Mouse (Mus musculus): ENCODE results near the gene Reln. TPM values are rescaled to one million over a fixed set of nuclear protein-coding genes. Genes with fewer than 3 reads are reported as not detected.

Reln gene
- polyA plus RNA-seq, 1 experiment from 2014 or later: 6.5 TPM

DNA sequence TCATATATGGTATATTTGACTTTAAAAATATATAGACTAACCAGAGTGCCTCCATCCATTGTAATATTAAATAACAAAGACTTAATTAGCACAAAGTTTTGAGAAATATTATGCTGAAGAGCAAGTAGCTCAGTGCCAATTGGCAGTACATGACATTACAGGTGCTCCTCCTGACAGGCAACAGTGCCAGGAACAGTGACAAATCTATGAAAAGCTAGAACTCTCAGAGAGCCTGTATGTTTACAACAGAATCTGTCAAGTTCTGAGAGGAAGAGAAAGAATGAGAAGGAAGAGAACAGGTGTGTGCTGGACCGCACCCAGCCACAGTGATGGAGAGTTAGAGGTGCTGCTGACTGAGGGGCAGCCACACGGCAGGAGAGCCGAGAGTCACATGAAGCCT is 363.3 kb downstream of the Reln start:
- no peak overlapping the region for H3K9ac ChIP-seq (ENCODE audit: low read depth, low read length)
- H3K4me1 ChIP-seq (ENCODE audit: control insufficient read depth, insufficient read depth, low read length): no peaks in the 10 kb centered on the region
- H3K4me2 ChIP-seq: no peak overlapping the region
- H3K4me3 ChIP-seq (ENCODE audit: low read depth, low read length): no peak overlapping the region
- H3K36me3 ChIP-seq (ENCODE audit: control insufficient read depth, insufficient read depth, low read length): no peaks in the 10 kb centered on the region
- 86% methylated on average over 3 of the region's 3 CpGs for WGBS (ENCODE audit: insufficient replicate concordance)
- H3K27ac ChIP-seq (ENCODE audit: low read depth, low read length): no peak overlapping the region
- no peaks in the 10 kb centered on the region for H3K27me3 ChIP-seq (ENCODE audit: control insufficient read depth, insufficient read depth, low read length)
- no peak for ATAC-seq (replicated peaks; ENCODE audit: insufficient number of reproducible peaks, low FRiP score, low TSS enrichment)
- no peaks in the 10 kb centered on the region for H3K9me3 ChIP-seq (replicated peaks; ENCODE audit: control insufficient read depth, low read length)

DNA sequence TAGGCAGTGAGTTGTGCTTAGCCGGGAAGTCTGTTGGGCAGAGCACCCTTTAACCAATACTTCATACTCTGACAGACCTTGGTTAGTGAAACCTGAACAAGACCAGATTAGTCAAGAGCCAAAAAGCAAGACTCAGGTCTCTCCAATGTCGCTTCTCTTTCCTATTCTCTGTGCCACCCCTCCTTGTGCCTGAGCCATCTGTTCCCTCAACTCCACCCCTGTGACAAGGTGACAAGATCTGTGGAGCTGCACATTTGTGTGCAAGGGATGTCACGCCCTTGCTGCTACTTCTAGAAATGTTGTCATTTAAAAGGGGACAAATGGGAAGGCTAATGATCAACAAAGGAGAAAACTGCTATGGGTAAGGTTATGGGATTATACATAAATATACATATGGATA is 364.0 kb downstream of the Reln start:
- Histone ChIP-seq H3K4me2 (no peak overlapping the region), H3K4me1 (ENCODE audit: control insufficient read depth, insufficient read depth, low read length) (no peaks in the 10 kb centered on the region), H3K27me3 (ENCODE audit: control insufficient read depth, insufficient read depth, low read length) (no peaks in the 10 kb centered on the region), H3K9me3 (replicated peaks; ENCODE audit: control insufficient read depth, low read length) (no peaks in the 10 kb centered on the region), H3K27ac (ENCODE audit: low read depth, low read length) (no peak overlapping the region), H3K4me3 (ENCODE audit: low read depth, low read length) (no peak overlapping the region), H3K9ac (ENCODE audit: low read depth, low read length) (no peak overlapping the region), H3K36me3 (ENCODE audit: control insufficient read depth, insufficient read depth, low read length) (no peaks in the 10 kb centered on the region)
- ATAC-seq (replicated peaks; ENCODE audit: insufficient number of reproducible peaks, low FRiP score, low TSS enrichment): no peak
- WGBS (ENCODE audit: insufficient replicate concordance): 85% methylated on average over 3 of the region's 3 CpGs

DNA sequence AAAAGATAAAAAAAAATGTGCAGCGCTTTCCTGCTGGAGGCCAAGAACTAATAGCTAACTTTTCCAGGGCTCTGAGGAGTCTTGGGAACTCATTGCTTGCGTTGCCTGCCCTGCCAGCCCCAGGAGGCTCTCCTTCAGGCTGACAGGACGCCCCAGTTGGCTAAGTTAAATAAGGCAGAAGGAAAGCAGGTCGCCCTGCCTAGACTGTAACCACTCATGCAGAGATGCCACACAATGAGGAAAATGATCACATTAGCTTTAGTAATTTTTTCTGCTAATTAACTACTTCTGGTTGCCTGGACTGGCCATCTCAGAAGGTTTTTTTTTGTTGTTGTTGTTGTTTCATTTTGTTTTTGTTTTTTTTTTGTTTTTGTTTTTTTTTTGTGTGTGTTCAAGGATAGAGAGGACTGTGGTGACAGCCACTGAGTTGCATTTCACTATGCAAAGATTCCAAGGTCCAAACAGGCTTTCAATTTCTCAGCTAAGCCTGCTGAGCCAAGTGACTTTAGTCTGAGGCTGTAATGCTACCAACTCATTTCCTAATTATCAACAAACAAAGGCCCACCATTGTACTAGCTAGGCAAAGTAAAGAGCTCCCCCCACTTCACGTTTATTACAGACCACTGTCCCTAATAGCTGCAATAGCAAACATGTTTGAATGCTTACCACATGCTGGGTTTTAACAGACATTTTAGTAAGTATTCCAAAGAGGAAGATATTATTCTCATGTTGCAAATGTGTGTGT is 371.1 kb downstream of the Reln start:
- H3K9me3 ChIP-seq (replicated peaks; ENCODE audit: control insufficient read depth, low read length): no peaks in the 10 kb centered on the region
- no peak overlapping the region for H3K27ac ChIP-seq (ENCODE audit: low read depth, low read length)
- H3K9ac ChIP-seq (ENCODE audit: low read depth, low read length): no peak overlapping the region
- H3K4me3 ChIP-seq (ENCODE audit: low read depth, low read length): no peak overlapping the region
- H3K4me1 ChIP-seq (ENCODE audit: control insufficient read depth, insufficient read depth, low read length): no peaks in the 10 kb centered on the region
- no peak overlapping the region for H3K4me2 ChIP-seq
- ATAC-seq (replicated peaks; ENCODE audit: insufficient number of reproducible peaks, low FRiP score, low TSS enrichment): no peak
- H3K27me3 ChIP-seq (ENCODE audit: control insufficient read depth, insufficient read depth, low read length): no peaks in the 10 kb centered on the region
- WGBS (ENCODE audit: insufficient replicate concordance): 47% methylated on average over 5 of the region's 5 CpGs
- no peaks in the 10 kb centered on the region for H3K36me3 ChIP-seq (ENCODE audit: control insufficient read depth, insufficient read depth, low read length)

DNA sequence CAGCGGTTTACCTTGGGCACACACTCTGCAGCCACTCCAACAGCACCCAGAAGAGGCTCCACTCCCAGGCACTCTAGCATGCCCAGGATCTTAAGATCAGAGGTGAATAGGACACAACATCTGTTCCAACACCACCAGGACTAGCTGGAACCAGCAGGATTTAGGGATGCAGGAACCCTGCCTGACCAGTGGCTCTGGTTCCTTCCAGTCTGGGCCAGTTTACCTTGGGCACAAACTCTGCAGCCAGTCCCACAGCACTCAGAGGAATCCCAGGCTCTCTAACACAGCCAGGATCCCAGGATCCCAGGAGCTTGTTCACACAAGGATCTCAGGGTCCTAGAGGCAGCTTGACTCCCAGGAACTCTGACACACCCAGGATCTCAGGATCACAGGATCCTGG is 382.7 kb downstream of the Reln start:
- Histone ChIP-seq H3K4me2 (no peak overlapping the region), H3K4me1 (ENCODE audit: control insufficient read depth, insufficient read depth, low read length) (no peaks in the 10 kb centered on the region), H3K9me3 (replicated peaks; ENCODE audit: control insufficient read depth, low read length) (no peaks in the 10 kb centered on the region), H3K36me3 (ENCODE audit: control insufficient read depth, insufficient read depth, low read length) (no peaks in the 10 kb centered on the region), H3K27me3 (ENCODE audit: control insufficient read depth, insufficient read depth, low read length) (no peaks in the 10 kb centered on the region), H3K4me3 (ENCODE audit: low read depth, low read length) (no peak overlapping the region), H3K9ac (ENCODE audit: low read depth, low read length) (no peak overlapping the region), H3K27ac (ENCODE audit: low read depth, low read length) (no peak overlapping the region)
- ATAC-seq (replicated peaks; ENCODE audit: insufficient number of reproducible peaks, low FRiP score, low TSS enrichment): no peak
- 86% methylated on average over 1 of the region's 1 CpGs for WGBS (ENCODE audit: insufficient replicate concordance)

DNA sequence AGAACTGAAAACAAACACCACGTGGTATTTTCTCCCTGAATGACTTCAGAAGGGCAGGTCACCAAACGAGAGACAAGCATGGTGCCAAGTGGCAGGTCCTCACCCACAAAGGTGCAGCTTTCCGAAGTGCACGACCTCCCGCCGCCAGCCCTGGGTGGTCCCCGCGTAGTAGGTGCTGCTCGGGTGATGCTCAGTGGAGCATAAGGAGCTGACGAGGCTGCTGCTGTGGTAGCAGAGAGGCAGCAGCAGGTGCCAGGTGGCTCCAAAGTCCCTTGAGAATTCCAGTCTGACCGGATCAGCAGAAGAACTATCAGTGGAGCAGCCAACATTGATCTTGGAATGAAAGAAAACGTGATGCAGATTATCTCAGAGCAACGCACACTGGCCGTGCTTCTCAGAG is 384.4 kb downstream of the Reln start:
- no peak for ATAC-seq (replicated peaks; ENCODE audit: insufficient number of reproducible peaks, low FRiP score, low TSS enrichment)
- Histone ChIP-seq H3K4me1 (ENCODE audit: control insufficient read depth, insufficient read depth, low read length) (no peaks in the 10 kb centered on the region), H3K27me3 (ENCODE audit: control insufficient read depth, insufficient read depth, low read length) (no peaks in the 10 kb centered on the region), H3K36me3 (ENCODE audit: control insufficient read depth, insufficient read depth, low read length) (no peaks in the 10 kb centered on the region), H3K9ac (ENCODE audit: low read depth, low read length) (no peak overlapping the region), H3K27ac (ENCODE audit: low read depth, low read length) (no peak overlapping the region), H3K9me3 (replicated peaks; ENCODE audit: control insufficient read depth, low read length) (no peaks in the 10 kb centered on the region), H3K4me3 (ENCODE audit: low read depth, low read length) (no peak overlapping the region), H3K4me2 (no peak overlapping the region)
- 84% methylated on average over 14 of the region's 14 CpGs for WGBS (ENCODE audit: insufficient replicate concordance)

DNA sequence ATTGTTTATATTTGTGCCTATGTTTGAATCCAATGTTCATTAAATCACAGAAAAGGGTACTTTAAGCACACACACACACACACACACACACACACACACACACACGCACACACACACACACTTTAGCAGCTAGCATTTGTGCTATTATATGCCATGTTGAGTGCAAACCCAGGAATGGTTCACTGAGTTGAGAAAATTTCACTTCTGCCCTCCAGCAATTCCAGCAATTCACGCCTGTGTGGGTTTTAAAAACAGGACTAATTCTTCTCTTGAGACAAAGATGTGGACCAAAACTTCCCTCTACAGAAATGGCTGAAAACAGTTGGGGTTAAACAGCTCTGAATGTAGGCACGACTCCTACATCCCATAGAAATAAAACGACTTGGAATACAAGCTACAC is 386.9 kb downstream of the Reln start:
- WGBS (ENCODE audit: insufficient replicate concordance): 84% methylated on average over 4 of the region's 4 CpGs
- Histone ChIP-seq H3K36me3 (ENCODE audit: control insufficient read depth, insufficient read depth, low read length) (no peaks in the 10 kb centered on the region), H3K4me3 (ENCODE audit: low read depth, low read length) (no peak overlapping the region), H3K4me1 (ENCODE audit: control insufficient read depth, insufficient read depth, low read length) (no peaks in the 10 kb centered on the region), H3K9me3 (replicated peaks; ENCODE audit: control insufficient read depth, low read length) (no peaks in the 10 kb centered on the region), H3K9ac (ENCODE audit: low read depth, low read length) (no peak overlapping the region), H3K27ac (ENCODE audit: low read depth, low read length) (no peak overlapping the region), H3K27me3 (ENCODE audit: control insufficient read depth, insufficient read depth, low read length) (no peaks in the 10 kb centered on the region), H3K4me2 (no peak overlapping the region)
- no peak for ATAC-seq (replicated peaks; ENCODE audit: insufficient number of reproducible peaks, low FRiP score, low TSS enrichment)

DNA sequence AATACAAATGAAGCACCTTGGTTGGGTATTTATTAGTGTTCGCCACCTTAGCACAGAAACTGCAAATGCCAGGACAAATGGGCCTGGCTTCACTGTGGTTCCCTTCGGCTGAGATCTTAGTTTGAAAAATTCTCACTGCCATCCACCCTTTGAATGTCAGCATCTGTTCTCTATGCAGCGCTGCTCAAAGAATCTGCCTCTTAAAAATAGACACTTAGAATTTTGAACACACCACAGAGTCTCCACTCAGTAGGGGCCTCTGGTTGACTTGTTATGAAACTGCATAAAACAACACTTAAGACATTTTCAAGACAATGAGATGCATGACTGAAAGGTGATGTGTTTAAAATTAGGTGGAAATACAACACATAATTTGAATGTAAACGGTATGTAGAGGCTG is 387.4 kb downstream of the Reln start:
- no peak overlapping the region for H3K27ac ChIP-seq (ENCODE audit: low read depth, low read length)

DNA sequence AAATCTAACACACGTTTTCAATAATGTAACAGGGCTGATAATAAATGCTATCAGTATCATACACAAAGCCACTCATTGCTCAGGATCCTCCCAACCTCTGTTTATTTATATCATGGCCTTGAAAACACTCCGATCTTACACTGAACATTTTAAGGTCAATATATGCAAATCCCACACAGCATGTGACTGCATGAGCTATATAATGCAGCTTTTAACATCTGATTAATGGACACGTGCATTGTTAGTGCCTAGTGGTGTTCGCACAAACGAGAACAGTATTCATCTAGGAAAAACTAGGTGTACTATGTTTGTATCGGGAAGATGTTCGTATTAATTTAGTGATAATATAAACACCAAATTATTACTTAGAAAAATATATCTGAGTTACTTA is 395.0 kb downstream of the Reln start:
- no peaks in the 10 kb centered on the region for H3K27me3 ChIP-seq (ENCODE audit: control insufficient read depth, insufficient read depth, low read length)
- 87% methylated on average over 7 of the region's 7 CpGs for WGBS (ENCODE audit: insufficient replicate concordance)
- H3K27ac ChIP-seq (ENCODE audit: low read depth, low read length): no peak overlapping the region
- H3K9me3 ChIP-seq (replicated peaks; ENCODE audit: control insufficient read depth, low read length): no peaks in the 10 kb centered on the region
- H3K9ac ChIP-seq (ENCODE audit: low read depth, low read length): no peak overlapping the region
- no peak overlapping the region for H3K4me3 ChIP-seq (ENCODE audit: low read depth, low read length)
- H3K4me2 ChIP-seq: no peak overlapping the region
- H3K4me1 ChIP-seq (ENCODE audit: control insufficient read depth, insufficient read depth, low read length): no peaks in the 10 kb centered on the region
- H3K36me3 ChIP-seq (ENCODE audit: control insufficient read depth, insufficient read depth, low read length): no peaks in the 10 kb centered on the region
- no peak for ATAC-seq (replicated peaks; ENCODE audit: insufficient number of reproducible peaks, low FRiP score, low TSS enrichment)

More for the DNA sequence above, 387.4 kb downstream of the Reln start:
- Histone ChIP-seq H3K36me3 (ENCODE audit: control insufficient read depth, insufficient read depth, low read length) (no peaks in the 10 kb centered on the region), H3K9ac (ENCODE audit: low read depth, low read length) (no peak overlapping the region), H3K4me3 (ENCODE audit: low read depth, low read length) (no peak overlapping the region), H3K4me2 (no peak overlapping the region), H3K4me1 (ENCODE audit: control insufficient read depth, insufficient read depth, low read length) (no peaks in the 10 kb centered on the region), H3K9me3 (replicated peaks; ENCODE audit: control insufficient read depth, low read length) (no peaks in the 10 kb centered on the region), H3K27me3 (ENCODE audit: control insufficient read depth, insufficient read depth, low read length) (no peaks in the 10 kb centered on the region)
- 87% methylated on average over 4 of the region's 4 CpGs for WGBS (ENCODE audit: insufficient replicate concordance)
- ATAC-seq (replicated peaks; ENCODE audit: insufficient number of reproducible peaks, low FRiP score, low TSS enrichment): no peak

DNA sequence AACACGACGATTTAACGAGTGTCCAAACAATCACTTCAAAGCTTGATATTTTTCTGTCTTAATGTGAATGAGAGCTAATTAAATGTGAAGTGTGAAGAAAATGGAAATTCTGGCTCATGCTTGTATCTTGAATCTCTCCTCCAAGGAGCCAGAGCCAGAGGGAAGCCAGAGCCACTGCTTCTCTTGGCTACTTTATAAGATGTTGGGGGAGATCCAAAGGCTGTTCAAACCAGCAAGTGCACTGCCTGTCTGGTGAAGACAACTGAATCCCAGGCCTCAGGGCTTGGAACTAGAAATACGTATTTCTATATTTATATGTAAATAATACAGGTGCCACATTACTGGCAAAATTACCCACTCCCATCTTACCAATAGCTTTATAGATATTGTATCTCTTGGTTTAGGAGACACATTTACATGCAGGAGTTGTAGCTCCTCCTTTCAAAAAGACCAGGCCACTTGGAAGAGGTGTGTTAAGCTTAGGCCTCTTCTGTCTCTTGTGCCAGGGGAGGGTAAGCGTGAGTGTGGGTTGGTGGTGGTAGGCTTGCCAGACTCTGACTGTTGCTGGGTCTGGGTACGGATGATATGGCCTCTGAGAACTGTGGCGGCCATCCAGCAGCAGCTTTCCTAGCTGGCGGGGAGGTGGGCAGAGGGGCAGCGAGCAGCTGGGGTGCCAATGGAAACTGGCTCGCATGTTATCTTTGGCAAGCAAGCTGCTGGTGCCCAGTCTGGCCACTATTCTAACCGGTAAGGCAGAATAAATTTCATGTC is 395.6 kb downstream of the Reln start:
- H3K27ac ChIP-seq (ENCODE audit: low read depth, low read length): no peak overlapping the region
- no peaks in the 10 kb centered on the region for H3K4me1 ChIP-seq (ENCODE audit: control insufficient read depth, insufficient read depth, low read length)
- H3K4me3 ChIP-seq (ENCODE audit: low read depth, low read length): no peak overlapping the region
- no peaks in the 10 kb centered on the region for H3K36me3 ChIP-seq (ENCODE audit: control insufficient read depth, insufficient read depth, low read length)
- no peak for ATAC-seq (replicated peaks; ENCODE audit: insufficient number of reproducible peaks, low FRiP score, low TSS enrichment)
- no peak overlapping the region for H3K4me2 ChIP-seq
- no peaks in the 10 kb centered on the region for H3K27me3 ChIP-seq (ENCODE audit: control insufficient read depth, insufficient read depth, low read length)
- 84% methylated on average over 11 of the region's 11 CpGs for WGBS (ENCODE audit: insufficient replicate concordance)
- H3K9ac ChIP-seq (ENCODE audit: low read depth, low read length): no peak overlapping the region
- no peaks in the 10 kb centered on the region for H3K9me3 ChIP-seq (replicated peaks; ENCODE audit: control insufficient read depth, low read length)
